Mouse (Mus musculus) myocyte (in vitro differentiated cells): ENCODE data around the gene Btk.
"Not testable (repeated sequence)": the region's sequence is repeated elsewhere in the genome, so short reads cannot be mapped to it uniquely, and the experiment has no call there.

Source experiments
- CEBPB ChIP-seq: IDR thresholded peaks from 2 replicates; pipeline ENCODE4 v1.6.1; 2011; ENCODE audit warnings: mild to moderate bottlenecking, moderate library complexity; ENCODE audit not compliant: poor library complexity, insufficient read depth, severe bottlenecking
- MYOG ChIP-seq, 3 experiments: IDR thresholded peaks; one replicate each; pipeline ENCODE4 v1.6.1; 2011; ENCODE audit warnings: control low read depth in 2 of 3, low read depth in 2 of 3, mild to moderate bottlenecking in 2 of 3; ENCODE audit not compliant: insufficient read length in 2 of 3, control insufficient read depth in 1 of 3, insufficient read depth in 1 of 3
- POLR2A ChIP-seq: IDR thresholded peaks from one replicate; pipeline ENCODE4 v1.6.1; 2011; ENCODE audit warnings: low read depth, mild to moderate bottlenecking, control low read depth, moderate library complexity; ENCODE audit not compliant: insufficient read length
- TCF3 ChIP-seq: IDR thresholded peaks from one replicate; pipeline ENCODE4 v1.6.1; 2011; ENCODE audit warnings: low read depth, control low read depth; ENCODE audit not compliant: insufficient read length

- TF ChIP-seq POLR2A; MYOG (IDR thresholded peaks at IDR 0.05; ENCODE audit: control insufficient read depth in 1 of 3, insufficient read depth in 1 of 3, insufficient read length in 2 of 3, low read depth in 2 of 3); CEBPB; TCF3: not testable (repeated sequence)
Measured at GRCm38 (mm10) chrX:134539795-134540194, 43.6 kb downstream of the Btk start.
